Comparison of ENCODE assay signal across 8 mouse cellular contexts in genomic region chr1:92474066-92474578, GRCm38 (mm10). TPM values are rescaled to one million over a fixed set of nuclear protein-coding genes. Genes with fewer than 3 reads are reported as not detected.
DNase-seq lines count a peak whose midpoint lies in the region; ATAC-seq lines count a peak whose summit lies in the region.

No protein-coding gene starts in this region.

- H3K27ac ChIP-seq in neural tube, embryonic 11.5 days (ENCODE audit: low read depth, low read length): no peak overlapping the region
- peak overlapping the region; percentile 86 for H3K27ac ChIP-seq in embryonic facial prominence, embryonic 15.5 days (replicated peaks)
- peak overlapping the region; percentile 88 for H3K27ac ChIP-seq in limb, embryonic 10.5 days
- H3K27ac ChIP-seq in neural tube, embryonic 14.5 days (ENCODE audit: low read depth, low read length): 0 out of 2 replicates have a peak overlapping the region, but pooled peaks have one; percentile 34

- 2% methylated on average over 10 of the region's 10 CpGs for WGBS in neural tube, embryonic 11.5 days
- 2% methylated on average over 10 of the region's 10 CpGs for WGBS in embryonic facial prominence, embryonic 15.5 days
- WGBS in limb, embryonic 10.5 days: 5% methylated on average over 10 of the region's 10 CpGs
- WGBS in neural tube, embryonic 14.5 days: 3% methylated on average over 10 of the region's 10 CpGs

- no peaks in the 10 kb centered on the region for H3K9me3 ChIP-seq in neural tube, embryonic 11.5 days (ENCODE audit: control insufficient read depth, low read length)
- H3K9me3 ChIP-seq in embryonic facial prominence, embryonic 15.5 days (replicated peaks): no peaks in the 10 kb centered on the region
- H3K9me3 ChIP-seq in limb, embryonic 10.5 days (replicated peaks): no peaks in the 10 kb centered on the region
- no peaks in the 10 kb centered on the region for H3K9me3 ChIP-seq in neural tube, embryonic 14.5 days (ENCODE audit: control insufficient read depth, low read length)

- peak overlapping the region; percentile 64 for H3K9ac ChIP-seq in neural tube, embryonic 11.5 days (ENCODE audit: low read length)
- H3K9ac ChIP-seq in embryonic facial prominence, embryonic 15.5 days: peak overlapping the region; percentile 39
- H3K9ac ChIP-seq in neural tube, embryonic 14.5 days (replicated peaks; ENCODE audit: low read depth, low read length): peak overlapping the region; percentile 82; the same call in 1 of the 2 replicates

- no peak; the same call in none of the 2 replicates for ATAC-seq in neural tube, embryonic 11.5 days (ENCODE audit: insufficient read depth, low FRiP score, low TSS enrichment)
- ATAC-seq in embryonic facial prominence, embryonic 15.5 days (ENCODE audit: insufficient number of reproducible peaks, low FRiP score, low TSS enrichment, low read depth): peak; percentile 79
- peak; percentile 74 for ATAC-seq in neural tube, embryonic 14.5 days (ENCODE audit: low read depth)

- H3K36me3 ChIP-seq in neural tube, embryonic 11.5 days (ENCODE audit: control insufficient read depth, insufficient read depth, low read length): peaks cover 2% of the 10 kb centered on the region; the same call in 1 of the 2 replicates
- peaks cover 17% of the 10 kb centered on the region for H3K36me3 ChIP-seq in embryonic facial prominence, embryonic 15.5 days
- H3K36me3 ChIP-seq in limb, embryonic 10.5 days: peaks cover 18% of the 10 kb centered on the region
- peaks cover 15% of the 10 kb centered on the region for H3K36me3 ChIP-seq in neural tube, embryonic 14.5 days (ENCODE audit: control insufficient read depth, insufficient read depth, low read length)

- no peaks in the 10 kb centered on the region for H3K27me3 ChIP-seq in neural tube, embryonic 11.5 days (ENCODE audit: control insufficient read depth, insufficient read depth, low read length)
- no peaks in the 10 kb centered on the region for H3K27me3 ChIP-seq in embryonic facial prominence, embryonic 15.5 days
- H3K27me3 ChIP-seq in limb, embryonic 10.5 days (ENCODE audit: low read depth, poor library complexity, severe bottlenecking): no peaks in the 10 kb centered on the region
- peaks cover 3% of the 10 kb centered on the region; the same call in 1 of the 2 replicates for H3K27me3 ChIP-seq in neural tube, embryonic 14.5 days (ENCODE audit: control insufficient read depth, insufficient read depth, low read length)

- H3K4me3 ChIP-seq in neural tube, embryonic 11.5 days (ENCODE audit: low read depth, low read length): peak overlapping the region; percentile 97
- H3K4me3 ChIP-seq in embryonic facial prominence, embryonic 15.5 days (replicated peaks): peak overlapping the region; percentile 98
- H3K4me3 ChIP-seq in limb, embryonic 10.5 days: peak overlapping the region; percentile 87
- H3K4me3 ChIP-seq in neural tube, embryonic 14.5 days (ENCODE audit: low read depth, low read length): peak overlapping the region; percentile 85

- H3K4me1 ChIP-seq in neural tube, embryonic 11.5 days (ENCODE audit: control insufficient read depth, insufficient read depth, low read length): peaks cover 6% of the 10 kb centered on the region; the same call in 1 of the 2 replicates
- H3K4me1 ChIP-seq in embryonic facial prominence, embryonic 15.5 days: peaks cover 15% of the 10 kb centered on the region
- H3K4me1 ChIP-seq in limb, embryonic 10.5 days: peaks cover 14% of the 10 kb centered on the region
- H3K4me1 ChIP-seq in neural tube, embryonic 14.5 days (ENCODE audit: control insufficient read depth, insufficient read depth, low read length): peaks cover 5% of the 10 kb centered on the region

- peak overlapping the region; percentile 92 for H3K4me2 ChIP-seq in neural tube, embryonic 11.5 days (ENCODE audit: low read depth)
- H3K4me2 ChIP-seq in embryonic facial prominence, embryonic 15.5 days (replicated peaks): peak overlapping the region; percentile 88
- peak overlapping the region; percentile 93 for H3K4me2 ChIP-seq in neural tube, embryonic 14.5 days (ENCODE audit: low read depth, low read length)

- no peak for DNase-seq in neural tube, embryonic 11.5 days (ENCODE audit: low spot score)
- no peak for DNase-seq in neural tube, embryonic 10.5 days (ENCODE audit: extremely low spot score, low spot score)
- no peak for DNase-seq in limb, embryonic 10.5 days (ENCODE audit: low spot score)
- DNase-seq in adrenal gland, postnatal 14 days: no peak
- no peak for DNase-seq in layer of hippocampus, adult 11-12 months (ENCODE audit: low spot score)
- no peak for DNase-seq in urinary bladder, postnatal 4 days (ENCODE audit: low spot score in 2 of 2)

RNA-seq across cellular contexts. Expression of gene Ndufa10, which starts 0.5 kb away (rescaled TPM):
- 296 TPM in 2 replicates for polyA plus RNA-seq in neural tube, embryonic 11.5 days (2014; fragmentation: Nextera tagmentation; extraction: Ambion mirVana)
- 249 and 278 TPM in 2 replicates for polyA plus RNA-seq in embryonic facial prominence, embryonic 15.5 days (2015; fragmentation: Nextera tagmentation; extraction: Ambion mirVana)
- polyA plus RNA-seq in limb, embryonic 10.5 days (2016; fragmentation: Nextera tagmentation; extraction: Ambion mirVana): 311 and 325 TPM in 2 replicates
- polyA plus RNA-seq in neural tube, embryonic 14.5 days (2014; fragmentation: Nextera tagmentation; extraction: Ambion mirVana): 326 and 363 TPM in 2 replicates
- 626 and 670 TPM in 2 replicates for total RNA-seq in adrenal gland, postnatal 14 days (2021)

RNA-seq across cellular contexts. Expression of gene Olfr1416, which starts 10.8 kb away (rescaled TPM):
- not detected in 2 replicates for polyA plus RNA-seq in neural tube, embryonic 11.5 days (2014; fragmentation: Nextera tagmentation; extraction: Ambion mirVana)
- polyA plus RNA-seq in embryonic facial prominence, embryonic 15.5 days (2015; fragmentation: Nextera tagmentation; extraction: Ambion mirVana): not detected in 2 replicates
- not detected in 2 replicates for polyA plus RNA-seq in limb, embryonic 10.5 days (2016; fragmentation: Nextera tagmentation; extraction: Ambion mirVana)
- not detected in 2 replicates for polyA plus RNA-seq in neural tube, embryonic 14.5 days (2014; fragmentation: Nextera tagmentation; extraction: Ambion mirVana)
- not detected in 2 replicates for total RNA-seq in adrenal gland, postnatal 14 days (2021)

RNA-seq across cellular contexts. Expression of gene Olfr1415, which starts 21.8 kb away (rescaled TPM):
- polyA plus RNA-seq in neural tube, embryonic 11.5 days (2014; fragmentation: Nextera tagmentation; extraction: Ambion mirVana): not detected in 2 replicates
- polyA plus RNA-seq in embryonic facial prominence, embryonic 15.5 days (2015; fragmentation: Nextera tagmentation; extraction: Ambion mirVana): not detected in 2 replicates
- not detected in 2 replicates for polyA plus RNA-seq in limb, embryonic 10.5 days (2016; fragmentation: Nextera tagmentation; extraction: Ambion mirVana)
- polyA plus RNA-seq in neural tube, embryonic 14.5 days (2014; fragmentation: Nextera tagmentation; extraction: Ambion mirVana): not detected in 2 replicates
- total RNA-seq in adrenal gland, postnatal 14 days (2021): not detected in 2 replicates

RNA-seq across cellular contexts. Expression of gene Olfr1414, which starts 44.3 kb away (rescaled TPM):
- polyA plus RNA-seq in neural tube, embryonic 11.5 days (2014; fragmentation: Nextera tagmentation; extraction: Ambion mirVana): not detected in 2 replicates
- polyA plus RNA-seq in embryonic facial prominence, embryonic 15.5 days (2015; fragmentation: Nextera tagmentation; extraction: Ambion mirVana): not detected in 2 replicates
- polyA plus RNA-seq in limb, embryonic 10.5 days (2016; fragmentation: Nextera tagmentation; extraction: Ambion mirVana): not detected in 2 replicates
- not detected in 2 replicates for polyA plus RNA-seq in neural tube, embryonic 14.5 days (2014; fragmentation: Nextera tagmentation; extraction: Ambion mirVana)
- total RNA-seq in adrenal gland, postnatal 14 days (2021): not detected in 2 replicates
